Mouse (Mus musculus): ENCODE measurements around the gene Cox19. TPM values are rescaled to one million over a fixed set of nuclear protein-coding genes. Genes with fewer than 3 reads are reported as not detected.

Cox19 gene
- polyA plus RNA-seq, 1 experiment from 2014 or later = 77.3 TPM

DNA sequence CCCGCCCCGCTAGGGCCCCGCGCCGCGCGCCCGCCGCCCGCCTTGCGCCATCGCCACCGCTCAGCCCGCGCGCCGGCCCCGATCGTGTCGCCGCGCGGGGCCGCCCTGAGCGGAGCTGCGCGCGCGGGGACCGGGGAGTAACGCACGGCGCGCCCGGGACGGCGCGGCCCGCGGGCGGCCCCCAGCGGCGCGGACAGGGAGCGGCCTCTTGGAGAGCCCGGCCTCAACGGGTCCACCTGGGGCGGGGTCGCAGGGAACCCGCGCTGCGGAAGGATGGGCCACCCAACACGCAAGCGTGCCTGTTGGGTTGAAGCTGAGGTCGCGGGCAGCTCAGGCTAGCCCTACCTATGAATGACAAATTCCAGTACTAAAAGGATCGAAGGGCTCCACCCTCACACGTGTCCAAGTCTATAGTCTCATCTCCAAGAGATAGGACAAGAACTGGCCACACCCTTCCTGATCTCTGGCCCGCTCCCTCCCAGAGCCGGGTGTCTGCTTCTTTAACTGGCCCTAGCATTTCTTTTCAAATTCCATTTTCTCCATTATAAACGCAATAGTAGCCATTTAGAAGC lies 25.7 kb downstream of the Cox19 start, which contains the start of gene Adap1:
Adap1 (minus strand) TSS at position 228 of the 572 bp plus-strand sequence.
- 2% methylated on average over 60 of the region's 61 CpGs for WGBS
- Histone ChIP-seq H3K27me3 (peaks cover 49% of the 10 kb centered on the region), H3K27ac (no peak within 1 kb of the TSS)

DNA sequence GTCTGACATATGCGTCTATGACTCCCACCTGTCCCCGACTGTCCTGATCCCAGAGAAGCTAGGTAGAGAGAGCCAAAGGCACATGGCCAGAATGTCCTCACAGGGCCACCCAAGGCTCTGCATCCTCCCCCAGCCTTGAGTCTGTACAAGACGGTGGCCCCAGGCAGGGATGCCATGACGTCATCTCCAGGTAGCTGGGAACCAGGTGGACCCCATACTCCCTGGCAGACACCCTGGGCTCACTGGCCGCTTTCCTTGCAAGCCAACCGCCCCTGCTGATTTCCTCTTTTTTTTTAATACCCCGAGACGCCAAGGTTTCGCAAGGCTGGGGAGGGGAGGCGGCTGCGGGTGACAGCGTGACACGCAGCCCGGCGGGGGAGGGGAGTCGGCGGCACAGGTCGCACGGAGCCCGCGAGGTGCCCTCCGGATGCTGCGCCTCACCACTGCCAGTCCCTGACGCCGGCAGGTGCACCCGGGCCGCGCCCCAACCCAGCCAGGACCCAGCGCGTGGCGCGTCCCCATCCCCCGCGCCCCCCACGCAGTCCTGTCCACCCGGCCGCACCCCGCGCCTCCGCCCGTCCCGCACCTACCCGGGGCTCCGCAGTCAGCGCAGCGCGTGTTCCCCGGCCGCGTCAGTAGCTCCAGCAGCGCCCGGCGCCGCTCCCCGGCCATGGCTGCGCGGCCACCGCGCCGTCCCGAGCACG lies 26.4 kb downstream of the Cox19 start:
- Histone ChIP-seq H3K27me3 (peaks cover 46% of the 10 kb centered on the region), H3K4me2 (peak overlapping the region; percentile 99), H3K4me1 (replicated peaks) (peaks cover 23% of the 10 kb centered on the region), H3K36me3 (no peaks in the 10 kb centered on the region), H3K27ac (no peak overlapping the region), H3K9ac (peak overlapping the region; percentile 69), H3K4me3 (peak overlapping the region; percentile 64), H3K9me3 (replicated peaks) (no peaks in the 10 kb centered on the region)
- 2% methylated on average over 59 of the region's 62 CpGs for WGBS
- ATAC-seq (replicated peaks; ENCODE audit: insufficient number of reproducible peaks, insufficient read depth, low FRiP score, low read depth) = peak; percentile 45

More for the DNA sequence above, 25.7 kb downstream of the Cox19 start, which contains the start of gene Adap1:
- peak within 1 kb of the TSS; percentile 69 for H3K9ac ChIP-seq
- H3K36me3 ChIP-seq = no peaks in the 10 kb centered on the region
- peak; percentile 79 for ATAC-seq (replicated peaks; ENCODE audit: insufficient number of reproducible peaks, insufficient read depth, low FRiP score, low read depth)
- H3K9me3 ChIP-seq (replicated peaks) = no peaks in the 10 kb centered on the region
- peak within 1 kb of the TSS; percentile 64 for H3K4me3 ChIP-seq
- H3K4me1 ChIP-seq (replicated peaks) = peaks cover 23% of the 10 kb centered on the region
- peak within 1 kb of the TSS; percentile 99 for H3K4me2 ChIP-seq

GRCm38 (mm10) chr5:139324045-139324491 lies 27.1 kb downstream of the Cox19 start:
- Histone ChIP-seq H3K4me1 (replicated peaks) (peaks cover 23% of the 10 kb centered on the region), H3K9me3 (replicated peaks) (no peaks in the 10 kb centered on the region), H3K27ac (no peak overlapping the region), H3K36me3 (no peaks in the 10 kb centered on the region), H3K4me3 (0 out of 2 replicates have a peak overlapping the region, but pooled peaks have one; percentile 64), H3K9ac (no peak overlapping the region), H3K27me3 (peaks cover 48% of the 10 kb centered on the region), H3K4me2 (peak overlapping the region; percentile 99)
- ATAC-seq (replicated peaks; ENCODE audit: insufficient number of reproducible peaks, insufficient read depth, low FRiP score, low read depth) = no peak
- WGBS = 55% methylated on average over 5 of the region's 5 CpGs

GRCm38 (mm10) chr5:139323260-139323924 lies 27.8 kb downstream of the Cox19 start:
- Histone ChIP-seq H3K9ac (no peak overlapping the region), H3K4me3 (no peak overlapping the region), H3K27ac (no peak overlapping the region), H3K36me3 (no peaks in the 10 kb centered on the region), H3K4me1 (replicated peaks) (peaks cover 23% of the 10 kb centered on the region), H3K27me3 (peaks cover 50% of the 10 kb centered on the region), H3K9me3 (replicated peaks) (no peaks in the 10 kb centered on the region), H3K4me2 (no peak overlapping the region; the same call in 1 of the 2 replicates)
- 71% methylated on average over 9 of the region's 9 CpGs for WGBS
- ATAC-seq (replicated peaks; ENCODE audit: insufficient number of reproducible peaks, insufficient read depth, low FRiP score, low read depth) = no peak

DNA sequence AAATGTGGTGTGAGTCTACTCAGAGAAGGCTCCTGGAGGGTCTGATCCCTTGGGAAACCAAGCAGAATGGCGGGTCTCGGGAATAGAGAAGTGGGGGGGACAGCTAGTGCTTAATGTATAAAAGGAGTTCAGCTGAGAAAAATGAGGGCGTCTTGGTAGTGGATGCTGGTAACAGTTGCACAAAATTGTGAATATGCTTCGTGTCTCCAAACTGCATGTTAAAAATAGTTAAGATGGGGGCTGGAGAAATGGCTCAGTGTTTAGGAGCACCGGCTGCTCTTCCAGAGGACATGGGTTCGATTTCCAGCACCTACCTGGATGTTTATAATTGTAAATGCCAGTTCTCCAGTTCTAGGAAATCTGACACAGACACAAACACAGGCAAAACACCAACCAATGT lies 29.9 kb downstream of the Cox19 start:
- peaks cover 23% of the 10 kb centered on the region for H3K4me1 ChIP-seq (replicated peaks)
- H3K9me3 ChIP-seq (replicated peaks) = no peaks in the 10 kb centered on the region
- 81% methylated on average over 6 of the region's 6 CpGs for WGBS
- ATAC-seq (replicated peaks; ENCODE audit: insufficient number of reproducible peaks, insufficient read depth, low FRiP score, low read depth) = no peak
- peaks cover 45% of the 10 kb centered on the region for H3K27me3 ChIP-seq
- H3K4me2 ChIP-seq = no peak overlapping the region
- H3K4me3 ChIP-seq = no peak overlapping the region
- no peaks in the 10 kb centered on the region for H3K36me3 ChIP-seq
- H3K9ac ChIP-seq = no peak overlapping the region
- no peak overlapping the region for H3K27ac ChIP-seq

DNA sequence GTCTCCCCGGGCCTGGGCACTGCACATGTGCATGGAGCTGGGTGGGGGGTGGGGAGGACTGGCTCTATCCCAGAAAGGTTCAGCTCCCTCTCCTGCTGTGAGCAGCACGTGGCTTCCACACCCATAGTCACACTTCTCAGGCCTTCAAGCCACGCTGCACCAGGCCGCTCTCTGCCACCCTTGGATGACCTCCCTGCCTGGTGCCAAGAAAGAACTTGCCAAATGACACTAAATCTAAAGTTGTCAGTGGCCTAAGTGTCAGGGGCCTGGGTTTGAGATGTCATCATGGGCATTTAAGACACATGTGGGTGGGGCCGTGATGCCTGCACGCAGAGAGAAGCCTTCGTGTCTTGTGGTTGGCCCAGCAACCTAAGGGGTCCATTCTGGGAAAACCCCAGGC lies 30.8 kb downstream of the Cox19 start:
- peaks cover 20% of the 10 kb centered on the region for H3K4me1 ChIP-seq (replicated peaks)
- no peak overlapping the region for H3K27ac ChIP-seq
- H3K36me3 ChIP-seq = no peaks in the 10 kb centered on the region
- ATAC-seq (replicated peaks; ENCODE audit: insufficient number of reproducible peaks, insufficient read depth, low FRiP score, low read depth) = no peak
- H3K4me3 ChIP-seq = no peak overlapping the region
- H3K4me2 ChIP-seq = no peak overlapping the region
- no peaks in the 10 kb centered on the region for H3K9me3 ChIP-seq (replicated peaks)
- peaks cover 36% of the 10 kb centered on the region for H3K27me3 ChIP-seq
- no peak overlapping the region for H3K9ac ChIP-seq
- WGBS = 72% methylated on average over 7 of the region's 7 CpGs

GRCm38 (mm10) chr5:139317751-139318504 lies 33.3 kb downstream of the Cox19 start:
- ATAC-seq (replicated peaks; ENCODE audit: insufficient number of reproducible peaks, insufficient read depth, low FRiP score, low read depth) = no peak
- H3K36me3 ChIP-seq = no peaks in the 10 kb centered on the region
- no peak overlapping the region for H3K4me2 ChIP-seq
- no peak overlapping the region for H3K9ac ChIP-seq
- H3K4me3 ChIP-seq = no peak overlapping the region
- peaks cover 11% of the 10 kb centered on the region for H3K27me3 ChIP-seq
- H3K27ac ChIP-seq = no peak overlapping the region
- WGBS = 58% methylated on average over 21 of the region's 21 CpGs
- H3K9me3 ChIP-seq (replicated peaks) = no peaks in the 10 kb centered on the region
- no peaks in the 10 kb centered on the region for H3K4me1 ChIP-seq (replicated peaks)

- no peak for ATAC-seq (replicated peaks; ENCODE audit: insufficient number of reproducible peaks, insufficient read depth, low FRiP score, low read depth)
- H3K9ac ChIP-seq = no peak overlapping the region; the same call in 1 of the 2 replicates
- whole genome bisulfite sequencing = 64% methylated on average over 6 of the region's 6 CpGs
These were observed 34.1 kb downstream of the Cox19 start for GRCm38 (mm10) chr5:139316982-139317675.

DNA sequence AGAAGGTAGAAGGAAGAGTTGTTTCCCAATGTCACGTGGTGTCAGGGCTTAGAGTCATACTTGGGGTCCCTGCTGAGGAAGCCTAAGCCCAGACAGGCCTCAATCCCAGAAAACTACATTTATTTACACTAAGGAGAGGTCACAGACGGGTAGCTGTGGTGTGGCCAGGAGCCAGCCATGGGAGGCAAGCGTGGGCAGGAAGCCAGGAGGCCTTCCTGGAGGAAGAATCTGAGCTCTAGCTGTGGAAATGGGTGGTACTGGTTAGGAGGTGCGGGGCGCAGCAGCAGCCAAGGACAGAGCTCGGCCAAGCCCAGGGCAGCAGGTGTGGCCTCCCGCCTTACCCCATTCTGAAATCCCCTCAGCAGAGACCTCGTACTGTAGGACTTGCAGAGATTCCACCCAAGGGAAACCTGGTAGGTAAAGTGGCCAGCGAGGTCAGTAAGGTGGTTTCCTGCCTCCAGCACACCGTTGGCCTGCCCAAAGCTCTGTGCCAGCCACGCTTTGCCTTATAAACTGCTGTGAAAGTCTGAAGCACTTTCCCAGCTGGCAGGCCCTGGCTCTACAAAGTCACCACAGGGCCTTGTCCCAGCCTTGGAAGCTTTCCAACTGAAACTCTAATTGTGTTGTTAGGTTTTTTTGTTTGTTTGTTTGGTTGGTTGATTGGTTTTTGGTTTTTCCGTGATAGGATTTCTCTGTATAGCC lies 36.1 kb downstream of the Cox19 start:
- 81% methylated on average over 12 of the region's 12 CpGs for WGBS
- Histone ChIP-seq H3K9me3 (replicated peaks) (no peaks in the 10 kb centered on the region), H3K4me3 (no peak overlapping the region), H3K4me2 (no peak overlapping the region), H3K27me3 (peaks cover 7% of the 10 kb centered on the region), H3K36me3 (no peaks in the 10 kb centered on the region), H3K27ac (no peak overlapping the region), H3K4me1 (replicated peaks) (no peaks in the 10 kb centered on the region), H3K9ac (no peak overlapping the region)
- ATAC-seq (replicated peaks; ENCODE audit: insufficient number of reproducible peaks, insufficient read depth, low FRiP score, low read depth) = no peak

More at GRCm38 (mm10) chr5:139316982-139317675, 34.1 kb downstream of the Cox19 start:
- H3K9me3 ChIP-seq (replicated peaks) = no peaks in the 10 kb centered on the region
- H3K27ac ChIP-seq = no peak overlapping the region
- no peaks in the 10 kb centered on the region for H3K4me1 ChIP-seq (replicated peaks)
- no peak overlapping the region for H3K4me2 ChIP-seq
- H3K36me3 ChIP-seq = no peaks in the 10 kb centered on the region
- no peak overlapping the region for H3K4me3 ChIP-seq
- peaks cover 7% of the 10 kb centered on the region for H3K27me3 ChIP-seq

DNA sequence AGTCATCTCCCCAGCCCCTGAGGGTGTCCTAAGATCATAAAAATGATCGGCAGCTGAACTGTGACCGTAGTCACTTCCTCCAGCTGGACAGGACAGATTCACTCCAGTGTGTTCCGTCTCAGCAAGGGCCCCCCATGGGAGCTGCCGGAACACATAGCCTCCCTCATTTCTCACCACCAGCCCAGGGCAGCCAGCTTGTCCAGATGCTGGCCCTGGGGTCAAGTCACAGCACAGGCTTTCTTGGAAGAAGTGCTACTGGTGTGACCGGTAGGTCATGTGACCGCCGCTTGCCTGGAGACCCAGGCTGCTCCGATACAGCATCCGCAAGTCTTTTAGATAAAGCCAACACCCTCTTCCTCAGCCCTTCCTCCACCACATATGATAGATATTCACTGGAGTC lies 37.7 kb downstream of the Cox19 start:
- no peak for ATAC-seq (replicated peaks; ENCODE audit: insufficient number of reproducible peaks, insufficient read depth, low FRiP score, low read depth)
- no peak overlapping the region for H3K4me3 ChIP-seq
- H3K4me2 ChIP-seq = no peak overlapping the region
- H3K9me3 ChIP-seq (replicated peaks) = no peaks in the 10 kb centered on the region
- H3K36me3 ChIP-seq = no peaks in the 10 kb centered on the region
- H3K4me1 ChIP-seq (replicated peaks) = no peaks in the 10 kb centered on the region
- WGBS = 81% methylated on average over 9 of the region's 9 CpGs
- no peak overlapping the region for H3K9ac ChIP-seq
- peaks cover 3% of the 10 kb centered on the region for H3K27me3 ChIP-seq
- H3K27ac ChIP-seq = no peak overlapping the region

All from heart, embryonic 15.5 days (tissue).